Mouse (Mus musculus) heart, adult 2 months (tissue): ENCODE measurements around the gene Agap3. TPM values are rescaled to one million over a fixed set of nuclear protein-coding genes. Genes with fewer than 3 reads are reported as not detected.

Experiments used
- DNase-seq, 2 experiments: peaks; one replicate each; pipeline ENCODE4 v3.0.0; 2021
- H3K27ac ChIP-seq: fragments of 200-600 bp; 2 replicates; pipeline ENCODE4 v1.8.1; 2022
- H3K27me3 ChIP-seq: fragments of 200-500 bp; 2 replicates; pipeline ENCODE4 v1.6.1; 2012; ENCODE audit warnings: mild to moderate bottlenecking, low read length, inconsistent platforms, mixed read lengths; ENCODE audit not compliant: control insufficient read depth, insufficient read depth
- H3K36me3 ChIP-seq: fragments of 200-500 bp; 2 replicates; pipeline ENCODE4 v1.6.1; 2012; ENCODE audit warnings: low read length, inconsistent platforms; ENCODE audit not compliant: control insufficient read depth, insufficient read depth
- H3K4me1 ChIP-seq: fragments of 200-500 bp; 2 replicates; pipeline ENCODE4 v1.6.1; 2011; ENCODE audit warnings: low read length; ENCODE audit not compliant: control insufficient read depth, insufficient read depth
- H3K4me3 ChIP-seq: fragments of 200-600 bp; 2 replicates; pipeline ENCODE4 v1.8.1; 2022
- H3K79me2 ChIP-seq: fragments of 200-500 bp; replicated peaks from 2 replicates; pipeline ENCODE4 v1.6.1; 2012; ENCODE audit warnings: mild to moderate bottlenecking, inconsistent platforms, low read length, moderate library complexity, mixed read lengths; ENCODE audit not compliant: control insufficient read depth, insufficient read depth
- H3K9ac ChIP-seq: fragments of 200-500 bp; 2 replicates; pipeline ENCODE4 v1.6.1; 2012; ENCODE audit warnings: low read depth, mild to moderate bottlenecking, control low read depth, inconsistent platforms, low read length, mixed read lengths
- CTCF ChIP-seq: fragments of 200-600 bp; IDR thresholded peaks from 2 replicates; pipeline ENCODE4 v1.8.1; 2022; ENCODE audit warnings: antibody characterized with exemption, mild to moderate bottlenecking, moderate library complexity
- EP300 ChIP-seq: fragments of 200-500 bp; IDR thresholded peaks from 2 replicates; pipeline ENCODE4 v1.6.1; 2011; ENCODE audit warnings: low read depth, low read length, control low read depth; ENCODE audit not compliant: insufficient read depth
- POLR2A ChIP-seq: fragments of 200-500 bp; IDR thresholded peaks from 2 replicates; pipeline ENCODE4 v1.6.1; 2011; ENCODE audit warnings: mild to moderate bottlenecking, low read depth, low read length, control low read depth; ENCODE audit not compliant: insufficient read depth
- WGBS: fragments of 180-500 bp; shearing (Covaris S2); methylation state at CpG from one replicate; pipeline ENCODE4 v1.1.7; 2018; 5-methylcytosine and 5-hydroxymethylcytosine counted together
- intact Hi-C: fragments of 180-260 bp; cut with DNase I; formaldehyde crosslinking; loops from one replicate; pipeline ENCODE4 v1.15.1; 2025
- polyA plus RNA-seq: library from polyadenylated mRNA; depleted of rRNA; stranded (reverse); fragments of >200 nt; gene quantifications from 2 replicates; pipeline ENCODE4 v1.2.3, GENCODE M21; 2012
- total RNA-seq, 2 experiments: library from RNA; stranded (reverse); gene quantifications; 2 replicates each; pipeline ENCODE4 v1.2.3; 2021

Agap3 gene
- total and polyA plus RNA-seq, 3 experiments = 88.4 to 103 (median 102) TPM

- H3K79me2 ChIP-seq = no peaks in the 10 kb centered on the region
- H3K4me1 ChIP-seq = no peaks in the 10 kb centered on the region
- intact Hi-C loops = no loop called here
- 84% methylated on average over 16 of the region's 16 CpGs for WGBS
- DNase-seq = no peak
- no peaks in the 10 kb centered on the region for H3K36me3 ChIP-seq
- no peaks in the 10 kb centered on the region for H3K27me3 ChIP-seq
- TF ChIP-seq POLR2A (no peak), CTCF (no peak), EP300 (no peak)
- H3K9ac ChIP-seq = no peak overlapping the region
- H3K4me3 ChIP-seq = no peak overlapping the region
- no peak overlapping the region for H3K27ac ChIP-seq
Observed at GRCm38 (mm10) chr5:24492546-24493285, 40.7 kb downstream of the Agap3 start.

- intact Hi-C loops = no loop called here
Observed at GRCm38 (mm10) chr5:24495019-24495418, 43.0 kb downstream of the Agap3 start.

GRCm38 (mm10) chr5:24496756-24497155 is 44.8 kb downstream of the Agap3 start:
- Histone ChIP-seq H3K27ac (no peak overlapping the region), H3K4me1 (no peaks in the 10 kb centered on the region), H3K36me3 (no peaks in the 10 kb centered on the region), H3K27me3 (no peaks in the 10 kb centered on the region), H3K4me3 (no peak overlapping the region), H3K9ac (no peak overlapping the region), H3K79me2 (no peaks in the 10 kb centered on the region)
- DNase-seq = no peak
- WGBS = 79% methylated on average over 6 of the region's 6 CpGs
- TF ChIP-seq EP300 (no peak), POLR2A (no peak), CTCF (no peak)
- intact Hi-C loops = no loop called here

More at GRCm38 (mm10) chr5:24495019-24495418, 43.0 kb downstream of the Agap3 start:
- no peak overlapping the region for H3K27ac ChIP-seq
- TF ChIP-seq EP300 (no peak), POLR2A (no peak), CTCF (no peak)
- WGBS = 91% methylated on average over 15 of the region's 15 CpGs
- no peaks in the 10 kb centered on the region for H3K4me1 ChIP-seq
- no peaks in the 10 kb centered on the region for H3K36me3 ChIP-seq
- no peaks in the 10 kb centered on the region for H3K79me2 ChIP-seq
- no peak overlapping the region for H3K4me3 ChIP-seq
- no peak overlapping the region for H3K9ac ChIP-seq
- no peaks in the 10 kb centered on the region for H3K27me3 ChIP-seq
- DNase-seq = no peak

GRCm38 (mm10) chr5:24497526-24497925 is 45.5 kb downstream of the Agap3 start:
- intact Hi-C loops = no loop called here
- no peak overlapping the region for H3K27ac ChIP-seq
- no peak for DNase-seq
- H3K4me3 ChIP-seq = no peak overlapping the region
- 89% methylated on average over 12 of the region's 12 CpGs for WGBS
- no peaks in the 10 kb centered on the region for H3K36me3 ChIP-seq
- no peaks in the 10 kb centered on the region for H3K4me1 ChIP-seq
- no peaks in the 10 kb centered on the region for H3K27me3 ChIP-seq
- H3K79me2 ChIP-seq = no peaks in the 10 kb centered on the region
- H3K9ac ChIP-seq = no peak overlapping the region
- no peak for TF ChIP-seq POLR2A

- Histone ChIP-seq H3K27me3 (no peaks in the 10 kb centered on the region), H3K79me2 (no peaks in the 10 kb centered on the region), H3K27ac (no peak overlapping the region), H3K4me1 (no peaks in the 10 kb centered on the region), H3K36me3 (no peaks in the 10 kb centered on the region), H3K9ac (no peak overlapping the region), H3K4me3 (no peak overlapping the region)
- DNase-seq = no peak
- 87% methylated on average over 10 of the region's 10 CpGs for WGBS
- no peak for TF ChIP-seq EP300
- no peak for TF ChIP-seq POLR2A
- TF ChIP-seq CTCF = no peak
- intact Hi-C loops = no loop called here
Observed at GRCm38 (mm10) chr5:24499113-24499512, 47.1 kb downstream of the Agap3 start.

GRCm38 (mm10) chr5:24500851-24501250 is 48.9 kb downstream of the Agap3 start:
- no peak overlapping the region for H3K4me3 ChIP-seq
- DNase-seq = no peak

More at GRCm38 (mm10) chr5:24500851-24501250, 48.9 kb downstream of the Agap3 start:
- no peak for TF ChIP-seq EP300
- TF ChIP-seq POLR2A = no peak
- TF ChIP-seq CTCF = no peak
- Histone ChIP-seq H3K9ac (no peak overlapping the region), H3K27me3 (no peaks in the 10 kb centered on the region), H3K36me3 (no peaks in the 10 kb centered on the region), H3K4me1 (no peaks in the 10 kb centered on the region), H3K27ac (no peak overlapping the region), H3K79me2 (no peaks in the 10 kb centered on the region)
- WGBS = 69% methylated on average over 11 of the region's 11 CpGs
- intact Hi-C loops = no loop called here
